14 mouse cellular contexts compared by ENCODE assay signal in genomic region chrX:99020215-99020614, GRCm38 (mm10). TPM values are rescaled to one million over a fixed set of nuclear protein-coding genes. Genes with fewer than 3 reads are reported as not detected.
DNase-seq lines count a peak whose midpoint lies in the region; ATAC-seq and TF ChIP-seq lines count a peak whose summit lies in the region.
"Had no signal": no experiment of that assay in that cellular context is flagged by ENCODE, and none has a peak within 500 bp of the region (broad histone marks: within the 10 kb centered on the region; RNA-seq: fewer than 3 reads in every experiment).

No protein-coding gene starts in this region.

- TF ChIP-seq POLR2A in brain, embryonic 14.5 days (IDR thresholded peaks at IDR 0.05; ENCODE audit: borderline replicate concordance, extremely low read depth, insufficient read depth, insufficient read length, poor library complexity, severe bottlenecking): no peak

- WGBS in embryonic facial prominence, embryonic 11.5 days: 34% methylated on average over 4 of the region's 4 CpGs
- WGBS in hindbrain, embryonic 10.5 days: 22% methylated on average over 4 of the region's 4 CpGs
- WGBS in midbrain, embryonic 11.5 days: 27% methylated on average over 4 of the region's 4 CpGs

- H3K4me2 ChIP-seq in embryonic facial prominence, embryonic 11.5 days (ENCODE audit: low read depth, low read length): no peak overlapping the region
- H3K4me2 ChIP-seq in midbrain, embryonic 11.5 days: no peak overlapping the region
- H3K4me2 ChIP-seq: kidney, embryonic 15.5 days had no signal

- peak; percentile 83 for ATAC-seq in embryonic facial prominence, embryonic 11.5 days (replicated peaks; ENCODE audit: insufficient number of reproducible peaks, low FRiP score, low TSS enrichment, low read depth)
- peak; percentile 71 for ATAC-seq in midbrain, embryonic 11.5 days (ENCODE audit: low FRiP score)

- H3K36me3 ChIP-seq in embryonic facial prominence, embryonic 11.5 days (replicated peaks; ENCODE audit: control insufficient read depth, insufficient read depth, low read depth, low read length): no peaks in the 10 kb centered on the region
- H3K36me3 ChIP-seq in hindbrain, embryonic 10.5 days: no peaks in the 10 kb centered on the region
- no peaks in the 10 kb centered on the region for H3K36me3 ChIP-seq in midbrain, embryonic 11.5 days (ENCODE audit: control insufficient read depth, insufficient read depth, low read length)
- H3K36me3 ChIP-seq: kidney, embryonic 15.5 days had no signal

- H3K4me1 ChIP-seq in embryonic facial prominence, embryonic 11.5 days (ENCODE audit: control insufficient read depth, insufficient read depth, low read length): no peaks in the 10 kb centered on the region
- H3K4me1 ChIP-seq in hindbrain, embryonic 10.5 days (replicated peaks): peaks cover 13% of the 10 kb centered on the region; the same call in 1 of the 2 replicates
- no peaks in the 10 kb centered on the region for H3K4me1 ChIP-seq in midbrain, embryonic 11.5 days (ENCODE audit: control insufficient read depth, insufficient read depth, low read length)
- H3K4me1 ChIP-seq: kidney, embryonic 15.5 days had no signal

- no peak overlapping the region for H3K9ac ChIP-seq in embryonic facial prominence, embryonic 11.5 days (replicated peaks; ENCODE audit: low read length)
- no peak overlapping the region for H3K9ac ChIP-seq in midbrain, embryonic 11.5 days (ENCODE audit: low read length)
- H3K9ac ChIP-seq: kidney, embryonic 15.5 days had no signal

- 0 out of 2 replicates have a peak, but pooled peaks cover 2% of the 10 kb centered on the region for H3K27me3 ChIP-seq in embryonic facial prominence, embryonic 11.5 days (ENCODE audit: control insufficient read depth, insufficient read depth, low read length)
- peaks cover 86% of the 10 kb centered on the region for H3K27me3 ChIP-seq in hindbrain, embryonic 10.5 days (ENCODE audit: insufficient read depth, poor library complexity, severe bottlenecking)
- peaks cover 8% of the 10 kb centered on the region for H3K27me3 ChIP-seq in midbrain, embryonic 11.5 days (ENCODE audit: control insufficient read depth, insufficient read depth, low read length)
- H3K27me3 ChIP-seq: CH12.LX had no signal

- no peaks in the 10 kb centered on the region for H3K9me3 ChIP-seq in embryonic facial prominence, embryonic 11.5 days (replicated peaks; ENCODE audit: control insufficient read depth, low read length)
- no peaks in the 10 kb centered on the region for H3K9me3 ChIP-seq in hindbrain, embryonic 10.5 days
- no peaks in the 10 kb centered on the region for H3K9me3 ChIP-seq in midbrain, embryonic 11.5 days (ENCODE audit: control insufficient read depth, low read length)
- H3K9me3 ChIP-seq: kidney, embryonic 15.5 days had no signal

- H3K4me3 ChIP-seq in embryonic facial prominence, embryonic 11.5 days (ENCODE audit: low read depth, low read length): no peak overlapping the region
- H3K4me3 ChIP-seq in hindbrain, embryonic 10.5 days: no peak overlapping the region
- H3K4me3 ChIP-seq in midbrain, embryonic 11.5 days (ENCODE audit: low read depth, low read length): no peak overlapping the region
- H3K4me3 ChIP-seq: kidney, embryonic 15.5 days had no signal

- peak; percentile 80 for DNase-seq in brain, embryonic 14.5 days (ENCODE audit: low read depth)
- DNase-seq in embryonic facial prominence, embryonic 11.5 days (ENCODE audit: low spot score): peak; percentile 53
- peak; percentile 38 for DNase-seq in hindbrain, embryonic 10.5 days (ENCODE audit: low spot score)
- peak; percentile 82 for DNase-seq in midbrain, embryonic 11.5 days (ENCODE audit: low spot score, missing footprints)
- DNase-seq in kidney, postnatal 14 days: no peak
- no peak for DNase-seq in urinary bladder, postnatal 4 days (ENCODE audit: low spot score in 2 of 2)
- DNase-seq in adrenal gland, postnatal 10 days: no peak
- DNase-seq: adrenal gland, postnatal 25 days; cerebellum, adult 9-11 months; heart, postnatal 14 days; right cerebral cortex, adult 18-20 months; thymus, postnatal 25 days had no signal

- H3K27ac ChIP-seq in embryonic facial prominence, embryonic 11.5 days (replicated peaks; ENCODE audit: low read depth, low read length): no peak overlapping the region
- peak overlapping the region; percentile 45; the same call in 1 of the 2 replicates for H3K27ac ChIP-seq in hindbrain, embryonic 10.5 days
- H3K27ac ChIP-seq in midbrain, embryonic 11.5 days (ENCODE audit: low read depth, low read length): no peak overlapping the region
- H3K27ac ChIP-seq: kidney, embryonic 15.5 days had no signal

- no peak for TF ChIP-seq CTCF in brain, embryonic 14.5 days (IDR thresholded peaks at IDR 0.05; ENCODE audit: borderline replicate concordance, extremely low read depth, insufficient read depth, insufficient read length)

RNA-seq across cellular contexts. Expression of gene Stard8, which starts 17.2 kb away (rescaled TPM):
- polyA plus RNA-seq in brain, embryonic 14.5 days (2012; rRNA removed): 5.7 and 7.8 TPM in 2 replicates
- polyA plus RNA-seq in embryonic facial prominence, embryonic 11.5 days (2014; fragmentation: Nextera tagmentation; extraction: Ambion mirVana): 5.0 and 6.5 TPM in 2 replicates
- 15.9 and 17.5 TPM in 2 replicates for polyA plus RNA-seq in hindbrain, embryonic 10.5 days (2016; fragmentation: Nextera tagmentation; extraction: Ambion mirVana)
- 7.2 and 8.2 TPM in 2 replicates for polyA plus RNA-seq in midbrain, embryonic 11.5 days (2014; fragmentation: Nextera tagmentation; extraction: Ambion mirVana)
- 10 to 100 TPM; 27.6 to 33.2 TPM for total RNA-seq in adrenal gland, postnatal 10 days (2021)

Comparison
In these comparisons a context has a peak if more than half of its experiments do, and no peak if none do; other contexts are left out.
1. DNase-seq: peak in brain, embryonic 14.5 days (single experiment), embryonic facial prominence, embryonic 11.5 days (single experiment), hindbrain, embryonic 10.5 days (single experiment) and midbrain, embryonic 11.5 days (single experiment); none in kidney, postnatal 14 days (single experiment), urinary bladder, postnatal 4 days (0 of 2) and adrenal gland, postnatal 10 days (single experiment).